Mouse (Mus musculus) urinary bladder, postnatal 25 days (tissue): ENCODE results near the gene Fkrp.

Experiments
- DNase-seq: peaks from one replicate; pipeline ENCODE4 v3.0.0; 2022; ENCODE audit warnings: low spot score

Gene Fkrp

DNA sequence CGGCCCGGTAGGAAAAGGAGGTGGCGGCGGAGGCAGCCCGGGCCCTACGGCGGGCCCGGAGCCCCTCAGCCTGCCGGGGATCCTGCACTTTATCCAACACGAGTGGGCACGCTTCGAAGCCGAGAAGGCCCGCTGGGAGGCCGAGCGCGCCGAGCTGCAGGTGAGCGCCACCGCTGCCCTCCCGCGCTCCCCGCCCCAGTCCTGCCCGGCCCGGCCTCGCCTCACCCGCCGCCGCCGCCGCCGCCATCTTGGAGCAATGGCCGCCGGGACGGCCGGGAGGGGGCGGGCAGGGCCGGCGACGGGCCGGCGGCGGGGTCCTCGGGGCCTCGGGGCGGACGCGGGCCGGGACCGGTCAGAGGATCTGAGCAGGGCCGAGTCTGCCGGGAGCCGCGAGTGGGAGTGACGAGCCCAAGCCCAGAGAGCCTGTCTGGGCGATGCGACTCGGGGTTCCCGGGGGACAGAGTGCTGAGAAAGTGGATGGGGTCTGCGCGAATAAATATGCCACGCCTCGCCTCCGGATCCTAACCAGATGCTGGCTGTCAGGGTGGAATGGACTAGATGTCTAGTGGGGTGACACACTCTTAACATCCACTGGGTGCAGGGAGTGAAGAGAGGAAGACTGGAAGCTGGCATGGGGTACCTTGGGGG, at the start of gene Fkrp:
TSS of gene Fkrp (minus strand) at position 258 of the 648 bp plus-strand sequence.
- peak; percentile 58 for DNase-seq

DNA sequence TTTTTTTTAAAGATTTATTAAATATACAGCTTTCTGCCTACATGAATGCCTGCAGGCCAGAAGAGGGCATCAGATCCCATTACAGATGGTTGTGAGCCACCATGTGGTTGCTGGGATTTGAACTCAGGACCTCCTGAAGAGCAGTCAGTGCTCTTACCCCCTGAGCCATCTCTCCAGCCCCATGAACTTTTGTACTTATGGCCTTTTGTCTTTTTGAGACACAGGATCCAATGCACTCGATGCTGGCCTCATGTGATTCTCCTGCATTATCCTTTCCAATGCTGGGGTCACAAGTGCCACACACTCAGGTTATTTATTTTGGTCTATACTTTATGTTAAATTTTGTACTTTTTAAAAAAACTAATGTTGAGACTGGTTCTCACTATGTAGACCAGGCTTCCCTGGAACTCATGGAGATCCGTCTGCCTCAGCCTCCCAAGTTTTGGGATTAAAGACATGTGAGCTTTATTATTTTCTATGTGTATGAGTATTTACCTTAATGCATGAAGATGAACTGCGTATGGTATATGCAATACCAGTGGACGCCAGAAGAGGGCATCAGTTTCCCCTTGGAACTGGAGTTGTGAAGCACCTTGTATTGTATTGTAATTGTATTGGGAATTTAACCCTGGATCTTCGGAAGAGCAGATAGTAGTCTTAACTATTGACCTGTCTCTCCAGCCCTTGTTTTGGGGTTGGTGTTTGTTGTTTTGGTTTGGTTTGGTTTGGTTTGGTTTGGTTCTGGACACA, 43.5 kb upstream of the Fkrp start:
- peak; percentile 50 for DNase-seq

DNA sequence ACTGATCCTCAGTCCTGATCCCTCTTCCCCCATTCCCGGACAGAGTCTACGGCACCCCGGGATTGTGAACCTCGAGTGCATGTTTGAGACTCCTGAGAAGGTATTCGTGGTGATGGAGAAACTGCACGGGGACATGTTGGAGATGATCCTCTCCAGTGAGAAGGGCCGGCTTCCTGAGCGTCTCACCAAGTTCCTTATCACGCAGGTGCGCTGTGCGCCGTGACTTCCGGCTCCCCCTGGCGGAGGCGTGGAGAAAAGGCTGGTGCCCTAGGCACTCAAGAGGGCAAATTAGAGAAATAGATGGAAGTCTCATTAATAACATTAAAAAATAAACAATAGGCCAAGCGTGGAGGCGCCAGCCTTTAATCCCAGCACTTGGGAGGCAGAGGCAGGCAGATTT, 41.8 kb upstream of the Fkrp start:
- DNase-seq = peak; percentile 53

DNA sequence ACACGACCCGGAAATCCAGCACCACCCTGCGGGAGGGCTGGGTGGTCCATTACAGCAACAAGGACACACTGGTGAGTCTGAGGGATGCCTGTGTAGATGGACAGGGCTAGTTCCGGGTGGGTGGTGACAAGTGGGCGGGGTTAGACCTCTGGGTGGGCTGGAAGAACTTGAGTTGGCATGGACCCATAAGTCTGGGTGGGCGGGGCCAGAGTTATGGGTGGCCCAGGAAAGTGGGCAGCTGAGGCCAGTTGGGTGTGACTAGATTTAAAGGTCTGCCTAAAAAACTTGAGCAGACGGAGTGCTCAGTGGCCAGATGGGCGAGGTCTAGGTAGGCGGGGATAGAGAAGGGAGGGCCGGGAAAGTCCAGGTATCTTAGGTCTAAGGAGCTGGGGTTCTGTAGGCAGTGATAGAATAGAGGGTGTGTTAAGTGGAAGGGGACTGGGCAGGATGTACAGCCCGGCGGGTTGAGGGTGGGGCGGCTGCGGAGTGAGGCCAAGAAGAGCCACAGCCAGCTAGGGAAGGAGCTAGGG, 36.8 kb upstream of the Fkrp start:
- DNase-seq = no peak

DNA sequence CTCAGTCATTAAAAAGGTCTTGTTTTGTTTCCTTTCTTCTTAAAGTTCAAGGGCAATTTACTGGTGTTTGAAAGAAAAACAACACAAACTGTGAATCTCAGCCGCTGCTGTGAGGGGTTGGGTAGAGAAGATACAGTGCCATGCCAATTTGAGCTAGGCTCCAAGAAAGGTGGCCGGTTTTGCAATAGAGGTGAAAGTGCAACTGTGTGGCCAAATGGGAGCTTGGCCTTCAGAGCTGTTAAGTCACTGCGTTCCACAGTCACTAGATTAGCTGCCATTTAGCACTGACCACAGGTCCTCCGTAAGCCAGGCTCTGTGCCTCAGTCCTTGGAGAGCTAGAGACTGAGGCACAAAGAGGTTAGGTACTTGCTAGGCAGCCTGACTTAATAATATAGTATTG, 35.1 kb upstream of the Fkrp start:
- DNase-seq = no peak

DNA sequence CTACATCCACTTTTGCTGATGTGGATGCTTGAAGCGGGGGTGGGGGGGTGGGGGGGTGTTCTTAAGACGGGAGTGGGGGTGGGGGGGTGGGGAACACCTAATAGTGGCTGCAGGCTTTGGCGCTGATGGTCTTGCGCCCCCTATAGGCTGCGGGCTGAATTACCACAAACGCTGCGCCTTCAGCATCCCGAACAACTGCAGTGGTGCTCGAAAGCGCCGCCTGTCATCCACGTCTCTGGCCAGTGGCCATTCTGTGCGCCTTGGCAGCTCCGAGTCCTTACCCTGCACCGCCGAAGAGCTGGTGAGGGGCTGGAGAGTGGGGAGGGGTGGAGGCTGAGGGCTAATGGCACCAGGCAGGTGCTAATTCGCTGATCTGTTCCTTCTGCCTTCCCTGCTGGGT, 32.0 kb upstream of the Fkrp start:
- DNase-seq = no peak

DNA sequence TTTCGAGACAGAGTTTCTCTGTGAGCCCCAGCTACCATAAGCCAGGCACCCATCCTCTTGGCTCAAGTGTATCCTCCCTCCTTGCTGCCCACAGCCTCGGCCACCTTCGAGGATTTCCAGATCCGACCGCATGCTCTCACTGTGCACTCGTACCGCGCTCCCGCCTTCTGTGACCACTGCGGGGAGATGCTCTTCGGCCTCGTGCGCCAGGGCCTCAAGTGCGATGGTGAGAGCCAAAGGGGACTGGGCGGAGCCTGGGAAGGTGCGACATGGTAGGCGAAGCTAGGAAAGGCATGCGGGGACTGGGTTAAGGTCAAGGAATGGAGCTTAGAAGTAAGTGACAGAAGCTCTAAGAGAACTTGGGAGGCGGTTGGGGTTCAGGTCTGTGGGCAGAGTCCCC, 31.0 kb upstream of the Fkrp start:
- no peak for DNase-seq

DNA sequence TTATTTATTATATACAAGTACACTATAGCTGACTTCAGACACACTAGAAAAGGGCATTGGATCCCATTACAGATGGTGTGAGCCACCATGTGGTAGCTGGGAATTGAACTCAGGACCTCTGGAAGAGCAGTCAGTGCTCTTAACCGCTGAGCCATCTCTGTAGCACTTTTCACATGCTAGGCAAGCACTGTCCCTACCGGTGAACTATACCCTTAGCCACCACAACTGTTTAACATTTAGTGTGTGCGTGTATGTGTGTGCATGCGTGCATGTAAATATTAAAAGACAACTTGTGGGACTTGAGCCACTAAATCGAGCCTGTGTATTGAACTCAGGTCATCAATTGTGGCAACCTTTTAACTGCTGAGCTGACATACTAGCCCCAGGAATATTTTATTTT, 30.2 kb upstream of the Fkrp start:
- no peak for DNase-seq

DNA sequence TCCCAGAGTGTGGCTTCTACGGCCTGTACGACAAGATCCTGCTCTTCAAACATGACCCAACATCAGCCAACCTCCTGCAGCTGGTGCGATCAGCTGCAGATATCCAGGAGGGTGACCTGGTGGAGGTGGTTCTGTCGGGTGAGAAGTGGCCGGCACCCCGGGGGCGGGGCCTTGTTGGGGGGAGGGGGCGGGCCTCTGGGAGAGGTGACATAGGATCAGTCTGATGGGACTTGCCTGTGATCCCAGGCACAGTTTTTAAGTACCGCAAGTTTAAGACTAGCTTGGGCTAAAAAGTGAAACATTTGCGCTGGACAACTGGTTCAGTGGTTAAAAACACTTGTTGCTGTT, 29.3 kb upstream of the Fkrp start:
- no peak for DNase-seq

DNA sequence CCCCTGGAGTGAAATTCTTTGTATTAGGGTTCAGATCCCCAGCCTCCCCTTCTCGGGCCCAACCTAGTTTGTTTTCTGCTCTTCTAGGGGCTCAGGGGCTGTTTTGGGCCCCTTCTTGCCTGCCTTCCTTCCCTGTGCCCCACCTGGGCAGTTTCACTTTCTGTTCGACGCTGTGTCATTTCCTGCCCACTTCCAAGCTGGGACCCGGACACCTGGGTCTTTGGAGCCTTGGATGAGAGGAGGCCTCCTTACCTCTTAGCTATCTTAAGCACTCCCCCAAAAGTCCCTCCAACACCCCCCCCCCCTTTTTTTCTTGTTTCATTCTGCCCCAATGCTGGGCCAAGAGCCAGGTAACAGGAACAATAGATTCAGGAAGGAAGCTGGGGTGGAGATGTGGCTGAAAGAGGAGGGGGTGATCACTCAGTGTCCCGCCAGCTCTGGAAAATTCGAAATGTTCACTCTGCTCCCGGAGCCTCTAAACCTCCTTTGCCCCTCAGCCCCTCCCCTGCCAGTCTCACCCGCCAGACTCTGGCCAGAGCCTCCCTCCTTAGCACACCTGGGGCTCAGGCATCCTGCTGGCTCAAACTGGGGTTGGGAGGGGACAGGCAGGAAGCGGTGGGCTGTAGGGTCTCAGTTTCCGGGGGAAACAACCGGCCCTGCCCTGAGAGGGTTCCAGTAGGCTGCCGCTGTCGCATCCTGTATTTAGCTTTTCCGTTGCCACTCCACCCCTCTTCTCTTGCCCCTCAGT, 28.7 kb upstream of the Fkrp start:
- DNase-seq = no peak

DNA sequence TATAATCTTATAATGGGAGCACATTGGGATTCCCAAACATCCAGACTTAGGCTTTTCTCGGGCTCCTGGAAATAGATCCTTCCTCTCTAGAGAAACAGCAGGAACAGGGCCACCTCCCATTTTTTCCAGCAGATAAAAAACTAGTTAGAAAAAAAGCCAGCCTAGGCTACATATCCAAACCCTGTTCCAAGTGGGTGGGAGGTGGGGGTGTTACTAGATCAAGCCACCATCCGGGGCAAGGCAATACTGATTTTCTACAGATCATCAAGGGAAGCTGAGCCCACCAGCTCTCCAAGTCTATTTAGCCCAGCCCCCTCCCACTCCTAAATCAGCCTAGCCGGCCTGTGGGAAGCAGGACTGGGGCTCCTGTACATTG, 28.2 kb upstream of the Fkrp start:
- DNase-seq = no peak

DNA sequence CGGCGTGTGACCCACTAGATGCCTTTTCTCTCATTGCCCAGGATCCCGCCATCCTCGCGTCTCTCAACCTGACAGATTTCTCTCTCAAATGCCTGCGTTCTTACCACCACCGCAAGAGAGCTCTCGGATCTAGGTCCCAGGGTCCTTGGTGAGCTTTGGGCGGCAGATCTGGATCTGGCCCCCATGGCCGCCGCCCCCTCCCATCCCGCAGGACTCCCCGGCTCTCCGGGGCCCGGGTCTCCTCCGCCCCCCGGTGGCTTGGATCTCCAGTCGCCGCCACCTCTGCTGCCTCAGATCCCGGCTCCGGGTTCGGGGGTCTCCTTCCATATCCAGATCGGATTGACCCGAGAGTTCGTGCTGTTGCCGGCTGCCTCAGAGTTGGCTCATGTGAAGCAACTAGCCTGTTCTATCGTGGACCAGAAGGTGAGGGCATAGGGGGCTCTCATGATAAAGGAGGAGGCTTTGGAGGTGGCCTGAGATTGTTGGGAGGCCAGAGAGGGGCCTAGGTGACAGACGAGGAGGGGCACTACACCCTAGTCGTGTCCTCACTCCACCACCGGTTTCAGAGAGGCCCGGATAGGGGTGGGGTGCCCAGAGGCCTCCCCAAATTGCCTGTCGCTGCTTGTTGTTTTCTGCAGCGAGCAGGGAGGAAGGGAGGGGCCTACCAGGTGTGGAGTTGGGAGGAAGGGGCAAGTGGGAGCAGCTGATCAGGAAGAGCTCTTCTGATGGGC, 27.1 kb upstream of the Fkrp start:
- DNase-seq = peak; percentile 30

DNA sequence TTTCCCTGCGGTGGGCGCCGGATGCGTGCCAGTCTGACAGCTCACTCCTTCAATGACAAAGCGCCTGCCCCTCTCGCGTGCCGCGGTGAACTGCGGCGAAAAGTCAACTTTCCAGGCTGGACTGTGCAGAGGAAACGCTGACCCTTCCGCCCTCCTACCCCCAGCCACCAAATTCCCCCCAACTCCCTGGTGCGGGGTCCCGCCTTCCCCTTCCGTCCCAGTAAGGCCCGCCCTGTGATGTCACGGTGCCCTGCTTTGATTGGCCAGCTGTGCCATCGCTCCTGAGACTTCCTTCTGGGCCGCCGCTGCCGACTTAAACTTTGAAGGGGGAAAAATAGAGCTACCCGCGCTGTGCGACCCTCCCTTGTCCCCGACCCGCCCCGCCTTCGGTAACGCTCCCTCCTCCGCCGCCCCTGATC, 26.1 kb upstream of the Fkrp start, which contains the start of gene Prkd2:
TSS of gene Prkd2 (plus strand) at position 258 of the 419 bp plus-strand sequence.
- DNase-seq = peak; percentile 86

DNA sequence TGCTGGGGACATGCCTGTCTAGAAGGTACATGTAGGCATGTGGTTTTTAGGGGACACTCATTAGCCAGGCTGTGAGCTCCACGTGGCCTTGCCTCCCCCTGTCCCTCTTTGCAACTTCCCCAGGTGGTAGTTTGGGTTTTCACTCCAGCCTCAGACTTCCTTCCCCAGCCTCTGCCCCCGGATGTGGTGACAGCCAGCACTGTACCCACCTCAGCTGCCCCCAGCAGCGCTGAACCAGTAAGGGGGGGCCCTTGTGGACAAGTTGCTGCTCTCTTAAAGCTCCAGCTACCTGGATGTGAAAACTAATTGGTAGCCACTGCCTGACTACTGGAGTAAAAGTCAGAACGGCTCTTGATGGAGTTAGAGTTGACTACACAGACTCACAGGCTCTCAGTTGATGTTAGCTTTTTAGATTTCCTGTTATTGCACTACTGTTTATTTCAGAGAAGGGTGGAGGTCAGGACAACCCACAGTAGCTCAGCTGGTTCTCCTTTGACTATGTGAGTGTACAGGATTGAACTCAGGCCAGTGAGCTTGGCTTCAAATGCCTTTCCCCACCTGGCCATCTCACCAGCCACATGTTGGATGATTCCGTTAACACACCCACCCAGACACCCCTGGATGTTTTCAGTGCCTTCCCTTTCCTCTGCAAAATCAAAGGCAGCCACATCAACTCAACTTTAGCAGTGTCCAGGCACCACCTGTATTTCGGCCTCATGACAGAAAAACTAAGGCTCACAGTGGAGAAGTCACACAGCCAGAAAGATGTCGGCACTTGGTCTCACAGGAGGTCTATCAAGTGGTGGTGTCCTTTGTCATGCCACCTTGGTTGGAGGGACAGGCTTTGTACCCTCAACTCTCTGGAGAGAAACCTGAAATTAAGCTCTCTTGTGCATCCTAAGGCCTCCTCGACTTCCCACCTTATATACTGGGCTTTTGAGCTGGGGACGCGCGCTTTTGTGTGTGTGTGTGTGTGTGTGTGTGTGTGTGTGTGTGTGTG, 25.3 kb upstream of the Fkrp start:
- DNase-seq = no peak

DNA sequence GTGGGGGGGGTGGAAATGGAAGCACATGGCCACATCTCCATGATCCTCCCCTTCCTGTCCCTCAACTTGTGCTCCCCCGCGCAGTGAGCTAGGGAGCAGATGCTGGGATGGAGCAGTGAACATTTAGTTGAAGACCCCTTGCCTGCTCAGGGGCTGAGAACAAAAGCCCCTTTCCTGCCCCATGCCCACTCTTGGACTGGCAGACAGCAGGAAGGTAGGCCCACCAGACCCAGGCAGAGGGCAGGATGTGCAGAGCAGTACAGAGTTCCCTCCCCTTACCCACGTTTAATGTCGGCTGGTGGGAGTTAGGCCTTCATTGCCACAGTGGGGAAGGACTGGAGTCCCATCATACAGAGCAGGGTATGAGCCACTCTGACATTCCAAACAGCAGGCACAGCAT, 24.5 kb upstream of the Fkrp start:
- DNase-seq = no peak

DNA sequence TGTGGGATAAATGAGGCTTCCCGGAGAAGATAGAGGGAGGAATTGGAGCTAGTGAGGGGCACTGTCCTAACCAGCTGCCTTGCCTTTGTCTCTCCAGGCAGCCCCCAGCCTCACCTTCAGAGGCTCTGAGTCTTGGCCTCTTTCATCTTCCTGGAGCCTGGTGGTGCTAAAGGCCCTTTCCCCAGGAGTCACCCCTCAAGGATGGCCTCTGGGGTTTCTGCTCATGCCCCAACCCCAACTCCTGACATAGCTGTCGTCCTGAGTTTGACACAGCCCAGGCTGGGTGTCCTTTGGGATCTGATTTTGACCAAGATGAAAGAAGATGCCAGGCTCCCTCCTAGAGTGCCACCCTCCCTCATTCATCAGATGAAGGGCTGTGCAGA, 23.6 kb upstream of the Fkrp start:
- DNase-seq = no peak

DNA sequence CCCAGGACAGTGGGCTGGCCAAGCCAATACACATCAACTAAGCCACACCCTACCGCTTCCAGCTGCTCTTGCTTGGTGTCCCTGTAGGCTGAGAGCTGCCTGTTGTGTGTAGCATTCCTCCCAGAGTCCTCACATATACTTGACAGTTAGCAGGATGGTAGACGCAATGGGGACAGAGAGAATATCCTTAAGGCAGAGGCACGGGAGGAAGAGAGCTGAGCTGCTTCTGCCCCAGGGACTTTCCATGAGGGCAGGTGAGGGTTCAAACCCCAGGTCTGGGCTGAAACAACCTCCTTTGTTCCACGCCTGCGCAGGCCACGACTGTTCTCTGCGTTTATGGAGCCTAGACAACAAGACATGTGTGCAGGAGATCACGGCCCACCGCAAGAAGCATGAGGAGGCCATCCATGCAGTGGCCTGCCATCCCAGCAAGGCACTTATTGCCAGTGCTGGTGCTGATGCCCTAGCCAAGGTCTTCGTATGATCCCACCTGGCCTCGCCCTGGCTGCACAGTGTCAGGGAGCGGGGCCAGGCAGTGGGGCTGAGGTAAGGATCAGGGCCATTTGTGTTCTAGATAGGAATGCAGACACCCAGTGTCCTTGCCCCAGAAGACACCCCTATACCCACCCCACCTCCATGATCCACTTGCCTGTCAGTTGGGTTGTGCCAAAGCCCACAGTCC, 23.0 kb upstream of the Fkrp start:
- DNase-seq = no peak

DNA sequence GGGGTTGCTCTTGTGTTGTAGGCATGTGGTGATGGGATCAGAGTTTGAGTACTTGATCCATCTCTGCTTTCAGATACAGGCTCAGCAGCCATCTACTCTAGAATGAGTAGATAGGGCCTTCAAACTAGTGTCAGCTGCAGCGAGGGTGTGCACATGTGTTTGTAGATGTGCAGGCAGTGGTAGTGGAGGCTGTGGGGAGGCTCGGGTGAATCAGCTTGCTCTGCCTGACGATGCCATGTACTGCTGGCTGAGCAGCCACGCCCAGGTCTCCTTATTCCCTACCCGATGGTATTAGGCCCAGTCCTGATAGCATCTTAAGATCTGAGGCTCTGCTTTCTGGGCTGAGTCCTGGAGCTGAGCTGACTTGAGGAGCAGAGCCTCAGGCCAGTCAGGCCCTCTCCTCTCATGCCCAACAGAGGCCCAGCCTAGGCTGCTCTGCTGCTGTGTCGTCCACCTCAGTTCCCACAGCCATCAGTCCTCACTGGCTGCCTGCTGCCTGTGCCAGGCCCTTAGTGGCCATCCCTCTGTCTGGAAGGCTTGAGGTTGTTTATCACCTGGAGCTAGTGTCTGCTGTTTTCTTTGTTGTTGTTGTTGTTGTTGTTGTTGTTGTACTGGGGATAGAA, 22.4 kb upstream of the Fkrp start:
- no peak for DNase-seq

DNA sequence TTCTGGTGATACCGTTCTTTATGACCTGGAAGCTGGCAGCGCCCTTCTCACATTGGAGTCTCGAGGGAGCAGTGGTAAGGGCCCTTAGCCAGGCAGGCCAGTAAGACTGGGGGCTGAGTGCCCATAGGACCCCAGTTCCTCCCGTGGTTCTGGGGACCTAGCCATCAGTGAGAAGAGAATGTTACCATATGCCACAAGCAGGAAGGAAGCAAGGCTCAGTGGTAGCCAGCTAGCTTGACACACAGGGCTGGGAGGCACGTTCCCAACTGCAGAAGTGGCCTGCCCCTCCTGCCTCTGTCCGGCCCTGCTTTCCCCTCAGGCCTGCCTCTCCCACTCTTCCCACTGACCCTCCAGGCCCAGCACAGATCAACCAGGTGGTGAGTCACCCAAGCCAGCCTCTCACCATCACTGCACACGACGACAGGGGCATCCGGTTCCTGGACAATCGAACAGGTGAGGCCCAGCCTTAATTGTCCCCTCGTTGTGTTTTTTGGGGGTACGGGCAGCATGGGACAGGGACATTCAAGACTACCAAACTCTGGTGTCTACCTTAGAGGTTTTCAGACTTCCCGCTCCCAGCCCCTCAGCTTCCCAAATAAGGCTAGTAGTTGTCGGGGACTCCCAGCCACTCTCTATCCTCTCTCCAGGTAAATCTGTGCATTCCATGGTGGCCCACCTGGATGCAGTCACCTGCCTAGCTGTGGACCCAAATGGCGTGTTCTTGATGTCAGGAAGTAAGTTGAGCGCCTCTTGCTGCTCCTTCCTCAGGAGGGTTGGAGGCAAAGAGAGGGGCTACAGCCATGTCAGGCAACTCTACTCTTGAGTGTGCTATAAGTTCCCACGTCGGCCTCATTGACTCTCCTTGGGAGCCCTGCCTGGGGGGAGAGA, 21.6 kb upstream of the Fkrp start:
- no peak for DNase-seq
